Mouse (Mus musculus): ENCODE results near the gene Mfsd11. TPM values are rescaled to one million over a fixed set of nuclear protein-coding genes. Genes with fewer than 3 reads are reported as not detected.

Gene Mfsd11
- polyA plus RNA-seq, 1 experiment from 2014 or later: 52.1 TPM

Other genes starting within 250 kb of the Mfsd11 start
- 1.7 and 2.1 TPM in 2 replicates for gene Rhbdf2, start 225.4 kb upstream of the Mfsd11 start, polyA plus RNA-seq (2015; fragmentation: Nextera tagmentation; extraction: Ambion mirVana)
- 3.1 and 4.2 TPM in 2 replicates for gene Prcd, start 198.9 kb upstream of the Mfsd11 start, polyA plus RNA-seq (2015; fragmentation: Nextera tagmentation; extraction: Ambion mirVana)
- 34.4 and 37.4 TPM in 2 replicates for gene Cygb, start 198.1 kb upstream of the Mfsd11 start, polyA plus RNA-seq (2015; fragmentation: Nextera tagmentation; extraction: Ambion mirVana)
- not detected in 2 replicates for gene St6galnac1, start 76.9 kb upstream of the Mfsd11 start, polyA plus RNA-seq (2015; fragmentation: Nextera tagmentation; extraction: Ambion mirVana)
- gene Mxra7, start 24.4 kb upstream of the Mfsd11 start, polyA plus RNA-seq (2015; fragmentation: Nextera tagmentation; extraction: Ambion mirVana): 33.7 and 37.7 TPM in 2 replicates
- 62.6 and 62.8 TPM in 2 replicates for gene Mettl23, start 9.2 kb upstream of the Mfsd11 start, polyA plus RNA-seq (2015; fragmentation: Nextera tagmentation; extraction: Ambion mirVana)
- gene Jmjd6, start 9.0 kb upstream of the Mfsd11 start, polyA plus RNA-seq (2015; fragmentation: Nextera tagmentation; extraction: Ambion mirVana): 67.2 and 70.2 TPM in 2 replicates
- 469 and 518 TPM in 2 replicates for gene Srsf2, start 654 bp downstream of the Mfsd11 start, polyA plus RNA-seq (2015; fragmentation: Nextera tagmentation; extraction: Ambion mirVana)
- 19.4 and 27.5 TPM in 2 replicates for gene Mgat5b, start 66.4 kb downstream of the Mfsd11 start, polyA plus RNA-seq (2015; fragmentation: Nextera tagmentation; extraction: Ambion mirVana)

Measured in hindbrain, embryonic 16.5 days (tissue).